Mouse (Mus musculus) stomach, postnatal 0 days (tissue): ENCODE measurements around the gene Mars. TPM values are rescaled to one million over a fixed set of nuclear protein-coding genes. Genes with fewer than 3 reads are reported as not detected.

Experiments used
- ATAC-seq: fragments of 200-750 bp; cut with Nextera tagmentation; 2 replicates; pipeline ENCODE4 v1.8.0; 2017; ENCODE audit not compliant: low FRiP score, low TSS enrichment
- DNase-seq: peaks from one replicate; pipeline ENCODE4 v3.0.0-alpha.2; 2016; ENCODE audit warnings: low spot score
- H3K27ac ChIP-seq: fragments of 300-500 bp; sonication (generic); replicated peaks from 2 replicates; pipeline ENCODE4 v1.5.1; 2014; ENCODE audit warnings: mild to moderate bottlenecking, control low read depth
- H3K27me3 ChIP-seq: fragments of 300-500 bp; sonication (generic); 2 replicates; pipeline ENCODE4 v1.6.1; 2014; ENCODE audit warnings: low read length; ENCODE audit not compliant: control insufficient read depth, insufficient read depth
- H3K36me3 ChIP-seq: fragments of 300-500 bp; sonication (generic); 2 replicates; pipeline ENCODE4 v1.6.1; 2014; ENCODE audit warnings: low read length, mixed read lengths; ENCODE audit not compliant: control insufficient read depth, insufficient read depth
- H3K4me1 ChIP-seq: fragments of 300-500 bp; sonication (generic); replicated peaks from 2 replicates; pipeline ENCODE4 v1.6.1; 2014; ENCODE audit warnings: antibody characterized with exemption; ENCODE audit not compliant: control insufficient read depth, insufficient read depth
- H3K4me2 ChIP-seq: fragments of 300-500 bp; sonication (generic); replicated peaks from 2 replicates; pipeline ENCODE4 v1.6.1; 2014; ENCODE audit warnings: low read depth, mild to moderate bottlenecking, control low read depth, moderate library complexity
- H3K4me3 ChIP-seq: fragments of 300-500 bp; sonication (generic); 2 replicates; pipeline ENCODE4 v1.5.1; 2014; ENCODE audit warnings: low read depth, low read length, control low read depth
- H3K9ac ChIP-seq: fragments of 300-500 bp; sonication (generic); 2 replicates; pipeline ENCODE4 v1.6.1; 2014; ENCODE audit warnings: mild to moderate bottlenecking, low read length, control low read depth, mixed read lengths
- H3K9me3 ChIP-seq: fragments of 300-500 bp; sonication (generic); 2 replicates; pipeline ENCODE4 v1.6.1; 2016; ENCODE audit warnings: low read length; ENCODE audit not compliant: control insufficient read depth
- CTCF ChIP-seq: IDR thresholded peaks from 2 replicates; pipeline ENCODE4 v1.5.1; 2016; ENCODE audit warnings: antibody characterized with exemption, low read depth, mild to moderate bottlenecking, moderate library complexity
- EP300 ChIP-seq: optimal IDR thresholded peaks from 2 replicates; pipeline ENCODE3; 2016; ENCODE audit warnings: antibody characterized with exemption
- WGBS: fragments of 180-500 bp; shearing (Covaris S2); extraction: QIAGEN DNeasy Blood & Tissue Kit; methylation state at CpG from one replicate; pipeline ENCODE4 v1.1.7; 2014; 5-methylcytosine and 5-hydroxymethylcytosine counted together
- polyA plus RNA-seq: library from polyadenylated mRNA; unstranded; fragments of >200 nt; fragmentation: Nextera tagmentation; extraction: Ambion mirVana; gene quantifications from 2 replicates; pipeline ENCODE4 v1.2.1, GENCODE M21; 2015

Gene Mars
- polyA plus RNA-seq, 1 experiment from 2014 or later: 70.4 TPM

GRCm38 (mm10) chr10:127333152-127333551, 21.6 kb upstream of the Mars start:
- TF ChIP-seq CTCF (peak; percentile 62), EP300 (no peak)
- Histone ChIP-seq H3K9me3 (no peaks in the 10 kb centered on the region), H3K27me3 (no peaks in the 10 kb centered on the region), H3K4me2 (no peak overlapping the region), H3K4me3 (no peak overlapping the region), H3K36me3 (no peaks in the 10 kb centered on the region), H3K27ac (no peak overlapping the region), H3K9ac (no peak overlapping the region), H3K4me1 (no peaks in the 10 kb centered on the region)
- no peak for DNase-seq
- no peak for ATAC-seq
- WGBS: 65% methylated on average over 5 of the region's 5 CpGs

- no peak for ATAC-seq
- no peak overlapping the region for H3K4me2 ChIP-seq
- H3K9ac ChIP-seq: no peak overlapping the region
- no peak for DNase-seq
- TF ChIP-seq EP300 (no peak), CTCF (peak; percentile 44)
- H3K9me3 ChIP-seq: no peaks in the 10 kb centered on the region
- H3K4me1 ChIP-seq: no peaks in the 10 kb centered on the region
- H3K36me3 ChIP-seq: no peaks in the 10 kb centered on the region
- H3K27ac ChIP-seq: no peak overlapping the region
- no peaks in the 10 kb centered on the region for H3K27me3 ChIP-seq
- H3K4me3 ChIP-seq: no peak overlapping the region
- 51% methylated on average over 30 of the region's 31 CpGs for WGBS
Observed at GRCm38 (mm10) chr10:127332211-127332874, 20.8 kb upstream of the Mars start.

- no peak for TF ChIP-seq EP300
- TF ChIP-seq CTCF: no peak
- no peak overlapping the region for H3K9ac ChIP-seq
- DNase-seq (no peak), ATAC-seq (no peak)
- peaks cover 10% of the 10 kb centered on the region; the same call in 1 of the 2 replicates for H3K4me1 ChIP-seq
- no peak overlapping the region for H3K4me2 ChIP-seq
- no peak overlapping the region for H3K27ac ChIP-seq
- WGBS: 73% methylated on average over 7 of the region's 7 CpGs
- H3K9me3 ChIP-seq: no peaks in the 10 kb centered on the region
- no peaks in the 10 kb centered on the region for H3K27me3 ChIP-seq
- no peak overlapping the region for H3K4me3 ChIP-seq
- no peaks in the 10 kb centered on the region for H3K36me3 ChIP-seq
Observed at GRCm38 (mm10) chr10:127330212-127330611, 18.6 kb upstream of the Mars start.

GRCm38 (mm10) chr10:127327461-127328145, 16.0 kb upstream of the Mars start:
- Histone ChIP-seq H3K27ac (no peak overlapping the region), H3K9me3 (no peaks in the 10 kb centered on the region), H3K4me2 (no peak overlapping the region), H3K27me3 (no peaks in the 10 kb centered on the region), H3K9ac (no peak overlapping the region), H3K4me3 (no peak overlapping the region), H3K36me3 (no peaks in the 10 kb centered on the region), H3K4me1 (peaks cover 10% of the 10 kb centered on the region; the same call in 1 of the 2 replicates)
- no peak for DNase-seq
- WGBS: 57% methylated on average over 18 of the region's 18 CpGs
- ATAC-seq: no peak
- no peak for TF ChIP-seq EP300
- TF ChIP-seq CTCF: no peak

- peaks cover 10% of the 10 kb centered on the region; the same call in 1 of the 2 replicates for H3K4me1 ChIP-seq
- TF ChIP-seq CTCF (no peak), EP300 (no peak)
- peak overlapping the region; percentile 50 for H3K4me3 ChIP-seq
- H3K27ac ChIP-seq: no peak overlapping the region
- H3K4me2 ChIP-seq: peak overlapping the region; percentile 97
- no peaks in the 10 kb centered on the region for H3K9me3 ChIP-seq
- ATAC-seq: 0 out of 2 replicates have a peak, but pooled peaks have one; percentile 1
- WGBS: 9% methylated on average over 29 of the region's 29 CpGs
- H3K27me3 ChIP-seq: no peaks in the 10 kb centered on the region
- H3K9ac ChIP-seq: peak overlapping the region; percentile 62
- no peaks in the 10 kb centered on the region for H3K36me3 ChIP-seq
- no peak for DNase-seq
Observed at GRCm38 (mm10) chr10:127326828-127327227, 15.2 kb upstream of the Mars start.
